Mouse (Mus musculus): ENCODE results near the gene Scaf11. TPM values are rescaled to one million over a fixed set of nuclear protein-coding genes. Genes with fewer than 3 reads are reported as not detected.
A peak's percentile ranks its signal among the peaks of the same experiment; 100 is the strongest.
"Not testable (repeated sequence)": the region's sequence is repeated elsewhere in the genome, so short reads cannot be mapped to it uniquely, and the experiment has no call there.

The Scaf11 gene
- total RNA-seq, 2 experiments from 2014 or later: 49.9 to 50.3 TPM

- DNase-seq (ENCODE audit: low spot score in 2 of 2): no peak
Measured at GRCm38 (mm10) chr15:96466362-96466903, 5.8 kb upstream of the Scaf11 start.

GRCm38 (mm10) chr15:96465076-96465475 lies 4.4 kb upstream of the Scaf11 start:
- DNase-seq (ENCODE audit: low spot score in 2 of 2): no peak

- no peak for DNase-seq (ENCODE audit: low spot score in 2 of 2)
Measured at GRCm38 (mm10) chr15:96463821-96464220, 3.2 kb upstream of the Scaf11 start.

- DNase-seq (ENCODE audit: low spot score in 2 of 2): peak in 1 of 2 experiments; percentile 9
Measured at GRCm38 (mm10) chr15:96462611-96463010, 2.0 kb upstream of the Scaf11 start.

- DNase-seq (ENCODE audit: low spot score in 2 of 2): peak in 1 of 2 experiments; percentile 10
Measured at GRCm38 (mm10) chr15:96461541-96462512, 1.2 kb upstream of the Scaf11 start.

- DNase-seq (ENCODE audit: low spot score in 2 of 2): no peak
Measured at GRCm38 (mm10) chr15:96460451-96460729, 253 bp downstream of the Scaf11 start.

GRCm38 (mm10) chr15:96459741-96460450 lies 747 bp downstream of the Scaf11 start:
- peak; percentile 54 to 59 for DNase-seq (ENCODE audit: low spot score in 2 of 2)

- no peak for DNase-seq (ENCODE audit: low spot score in 2 of 2)
Measured at GRCm38 (mm10) chr15:96458273-96458672, 2.4 kb downstream of the Scaf11 start.

GRCm38 (mm10) chr15:96457338-96457664 lies 3.3 kb downstream of the Scaf11 start:
- no peak for DNase-seq (ENCODE audit: low spot score in 2 of 2)

- DNase-seq (ENCODE audit: low spot score in 2 of 2): no peak
Measured at GRCm38 (mm10) chr15:96456651-96457337, 3.8 kb downstream of the Scaf11 start.

- DNase-seq (ENCODE audit: low spot score in 2 of 2): no peak
Measured at GRCm38 (mm10) chr15:96455595-96456214, 4.9 kb downstream of the Scaf11 start.

- DNase-seq (ENCODE audit: low spot score in 2 of 2): no peak
Measured at GRCm38 (mm10) chr15:96453346-96453745, 7.3 kb downstream of the Scaf11 start.

GRCm38 (mm10) chr15:96448656-96449299 lies 11.9 kb downstream of the Scaf11 start:
- DNase-seq (ENCODE audit: low spot score in 2 of 2): no peak

- no peak for DNase-seq (ENCODE audit: low spot score in 2 of 2)
Measured at GRCm38 (mm10) chr15:96446785-96447184, 13.9 kb downstream of the Scaf11 start.

- DNase-seq (ENCODE audit: low spot score in 2 of 2): not testable (repeated sequence)
Measured at GRCm38 (mm10) chr15:96441480-96441879, 19.2 kb downstream of the Scaf11 start.

- DNase-seq (ENCODE audit: low spot score in 2 of 2): no peak
Measured at GRCm38 (mm10) chr15:96434202-96434601, 26.4 kb downstream of the Scaf11 start.

- DNase-seq (ENCODE audit: low spot score in 2 of 2): no peak
Measured at GRCm38 (mm10) chr15:96419920-96420319, 40.7 kb downstream of the Scaf11 start.

GRCm38 (mm10) chr15:96418161-96418560 lies 42.5 kb downstream of the Scaf11 start:
- no peak for DNase-seq (ENCODE audit: low spot score in 2 of 2)

- DNase-seq (ENCODE audit: low spot score in 2 of 2): no peak
Measured at GRCm38 (mm10) chr15:96408717-96409121, 51.9 kb downstream of the Scaf11 start.

- DNase-seq (ENCODE audit: low spot score in 2 of 2): no peak
Measured at GRCm38 (mm10) chr15:96407151-96407550, 53.5 kb downstream of the Scaf11 start.

- DNase-seq (ENCODE audit: low spot score in 2 of 2): no peak
Measured at GRCm38 (mm10) chr15:96406253-96406652, 54.4 kb downstream of the Scaf11 start.
